Mouse (Mus musculus) liver, adult 2 months (tissue): ENCODE data around the gene Thumpd3.

ENCODE experiments used
- CTCF ChIP-seq: fragments of 200-500 bp; IDR thresholded peaks from 2 replicates; pipeline ENCODE4 v1.5.1; 2011; ENCODE audit warnings: low read depth, low read length, control low read depth
- POLR2A ChIP-seq: fragments of 200-500 bp; IDR thresholded peaks from 2 replicates; pipeline ENCODE4 v1.6.1; 2011; ENCODE audit warnings: low read length, control low read depth; ENCODE audit not compliant: insufficient read depth; ENCODE audit errors: extremely low read depth

DNA sequence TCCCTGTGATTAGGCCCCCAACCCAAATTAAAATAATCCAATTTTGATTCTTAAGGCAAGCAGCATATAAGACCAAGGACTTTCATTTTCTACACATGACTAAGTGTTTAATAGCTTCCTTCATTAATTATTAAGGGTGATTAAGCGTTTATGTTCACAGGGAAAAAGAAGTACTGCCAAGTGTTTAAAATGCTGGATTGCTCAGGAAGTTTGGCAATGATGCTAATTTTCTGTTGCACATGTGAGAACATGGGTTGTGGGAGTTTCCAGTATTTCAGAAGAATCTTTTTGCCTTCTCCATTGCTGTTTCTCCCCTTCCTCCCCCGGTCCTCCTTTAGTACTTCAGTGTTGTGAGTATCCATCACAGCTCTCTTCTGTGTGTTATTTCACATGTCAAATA, 12.8 kb upstream of the Thumpd3 start:
- no peak for TF ChIP-seq CTCF
- TF ChIP-seq POLR2A = no peak
